Mouse (Mus musculus): ENCODE results near the gene Timm23.
A peak's percentile ranks its signal among the peaks of the same experiment; 100 is the strongest.

DNA sequence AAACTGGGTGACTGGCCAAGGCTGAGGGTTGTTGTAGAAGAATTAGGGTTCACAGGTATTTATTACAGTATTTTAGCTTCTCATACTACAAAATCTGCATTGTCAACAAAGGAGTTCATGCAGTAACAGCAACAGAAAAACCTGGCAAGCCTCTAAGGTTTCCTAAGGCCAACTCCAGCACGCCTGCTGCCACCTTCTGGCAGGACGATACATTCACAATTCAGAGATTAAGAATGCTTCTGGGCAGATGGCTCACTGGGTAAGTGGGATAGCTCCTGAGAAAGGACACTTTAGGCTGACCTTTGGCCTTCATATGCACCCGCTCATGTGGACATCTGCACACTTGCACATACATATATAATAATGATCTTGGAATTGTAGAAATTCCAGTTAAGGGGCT, 9.3 kb downstream of the Timm23 start:
- peak; percentile 88 for TF ChIP-seq CTCF (IDR thresholded peaks at IDR 0.05; ENCODE audit: control insufficient read depth, insufficient read depth, low read length)
- no peak for TF ChIP-seq POLR2A (IDR thresholded peaks at IDR 0.05; ENCODE audit: borderline replicate concordance, control insufficient read depth, low read depth, low read length)
